Mouse (Mus musculus): ENCODE results near the gene Ripor2. TPM values are rescaled to one million over a fixed set of nuclear protein-coding genes. Genes with fewer than 3 reads are reported as not detected.

Gene Ripor2
- total RNA-seq (2021): 10 to 100 TPM in 1 of 2 experiments, 1 to 10 TPM in 1; 7.5 to 10.9 TPM
- long read RNA-seq, experiment 1: 0 reads
- long read RNA-seq, experiment 2: 0 reads

- no peak for DNase-seq
Observed at GRCm38 (mm10) chr13:24581833-24582232, at the start of gene Ripor2. TSS of gene Ripor2 (plus strand) at chr13:24582189.

GRCm38 (mm10) chr13:24536531-24537167 is 45.3 kb upstream of the Ripor2 start:
- DNase-seq: no peak

- DNase-seq: no peak
Observed at GRCm38 (mm10) chr13:24538012-24538411, 44.0 kb upstream of the Ripor2 start.

- no peak for DNase-seq
Observed at GRCm38 (mm10) chr13:24538941-24539340, 43.0 kb upstream of the Ripor2 start.

GRCm38 (mm10) chr13:24545677-24546076 is 36.3 kb upstream of the Ripor2 start:
- no peak for DNase-seq

GRCm38 (mm10) chr13:24546801-24547459 is 35.1 kb upstream of the Ripor2 start:
- DNase-seq: no peak

GRCm38 (mm10) chr13:24548911-24549310 is 33.1 kb upstream of the Ripor2 start:
- DNase-seq: no peak

- no peak for DNase-seq
Observed at GRCm38 (mm10) chr13:24551100-24551931, 30.7 kb upstream of the Ripor2 start.

- DNase-seq: no peak
Observed at GRCm38 (mm10) chr13:24552039-24552438, 29.9 kb upstream of the Ripor2 start.

GRCm38 (mm10) chr13:24561391-24561790 is 20.6 kb upstream of the Ripor2 start:
- no peak for DNase-seq

GRCm38 (mm10) chr13:24564706-24565105 is 17.3 kb upstream of the Ripor2 start:
- DNase-seq: no peak

GRCm38 (mm10) chr13:24565230-24565949 is 16.6 kb upstream of the Ripor2 start:
- peak; percentile 31 for DNase-seq

GRCm38 (mm10) chr13:24565950-24566320 is 16.1 kb upstream of the Ripor2 start:
- no peak for DNase-seq

- no peak for DNase-seq
Observed at GRCm38 (mm10) chr13:24567176-24567811, 14.7 kb upstream of the Ripor2 start.

- DNase-seq: no peak
Observed at GRCm38 (mm10) chr13:24569066-24569465, 12.9 kb upstream of the Ripor2 start.

- no peak for DNase-seq
Observed at GRCm38 (mm10) chr13:24570716-24571115, 11.3 kb upstream of the Ripor2 start.

GRCm38 (mm10) chr13:24571906-24572305 is 10.1 kb upstream of the Ripor2 start:
- DNase-seq: no peak

- DNase-seq: no peak
Observed at GRCm38 (mm10) chr13:24575126-24575525, 6.9 kb upstream of the Ripor2 start.

- no peak for DNase-seq
Observed at GRCm38 (mm10) chr13:24576338-24577119, 5.5 kb upstream of the Ripor2 start.

GRCm38 (mm10) chr13:24578317-24578716 is 3.7 kb upstream of the Ripor2 start:
- no peak for DNase-seq

GRCm38 (mm10) chr13:24580759-24581158 is 1.2 kb upstream of the Ripor2 start:
- no peak for DNase-seq

Data from adrenal gland, postnatal 10 days (tissue).